Mouse (Mus musculus) thymus, adult 2 months (tissue): ENCODE data around the gene Mettl6.

ENCODE experiments used
- CTCF ChIP-seq: fragments of 200-500 bp; IDR thresholded peaks from 2 replicates; pipeline ENCODE4 v1.5.1; 2012; ENCODE audit warnings: mild to moderate bottlenecking, control low read depth, low read length, moderate library complexity, borderline replicate concordance; ENCODE audit not compliant: control insufficient read depth, poor library complexity, insufficient read depth; ENCODE audit errors: extremely low read depth
- POLR2A ChIP-seq: fragments of 200-500 bp; IDR thresholded peaks from 2 replicates; pipeline ENCODE4 v1.6.1; 2012; ENCODE audit warnings: mild to moderate bottlenecking, low read length, control low read depth, moderate library complexity; ENCODE audit not compliant: control insufficient read depth, poor library complexity, insufficient read depth; ENCODE audit errors: extremely low read depth

- no peak for TF ChIP-seq POLR2A
- no peak for TF ChIP-seq CTCF
Measured at GRCm38 (mm10) chr14:31521318-31521717, 26.5 kb upstream of the Mettl6 start.
